Mouse (Mus musculus) intestine, embryonic 16.5 days (tissue): ENCODE results near the gene Ccr3. TPM values are rescaled to one million over a fixed set of nuclear protein-coding genes. Genes with fewer than 3 reads are reported as not detected.

ENCODE experiments used
- ATAC-seq: fragments of 200-750 bp; cut with Nextera tagmentation; 2 replicates; pipeline ENCODE4 v1.8.0; 2017; ENCODE audit warnings: moderate TSS enrichment, moderate library complexity
- H3K27ac ChIP-seq: fragments of 300-500 bp; sonication (generic); 2 replicates; pipeline ENCODE4 v1.5.1; 2014; ENCODE audit warnings: mild to moderate bottlenecking, low read length
- H3K27me3 ChIP-seq: fragments of 300-500 bp; sonication (generic); replicated peaks from 2 replicates; pipeline ENCODE4 v1.6.1; 2014; ENCODE audit warnings: low read length, control low read depth, mixed read lengths; ENCODE audit not compliant: control insufficient read depth, insufficient read depth
- H3K36me3 ChIP-seq: fragments of 300-500 bp; sonication (generic); 2 replicates; pipeline ENCODE4 v1.6.1; 2014; ENCODE audit warnings: low read length, control low read depth; ENCODE audit not compliant: control insufficient read depth, insufficient read depth
- H3K4me1 ChIP-seq: fragments of 300-500 bp; sonication (generic); 2 replicates; pipeline ENCODE4 v1.6.1; 2014; ENCODE audit warnings: low read length, control low read depth, mixed read lengths; ENCODE audit not compliant: control insufficient read depth, insufficient read depth
- H3K4me2 ChIP-seq: fragments of 300-500 bp; sonication (generic); 2 replicates; pipeline ENCODE4 v1.6.1; 2014; ENCODE audit warnings: low read depth, low read length, control low read depth
- H3K4me3 ChIP-seq: fragments of 300-500 bp; sonication (generic); 2 replicates; pipeline ENCODE4 v1.5.1; 2014; ENCODE audit warnings: mild to moderate bottlenecking, low read length
- H3K9ac ChIP-seq: fragments of 300-500 bp; sonication (generic); 2 replicates; pipeline ENCODE4 v1.6.1; 2014; ENCODE audit warnings: low read depth, low read length
- H3K9me3 ChIP-seq: fragments of 300-500 bp; sonication (generic); 2 replicates; pipeline ENCODE4 v1.6.1; 2016; ENCODE audit warnings: low read length, control low read depth; ENCODE audit not compliant: control insufficient read depth
- WGBS: fragments of 180-500 bp; shearing (Covaris S2); extraction: QIAGEN DNeasy Blood & Tissue Kit; methylation state at CpG from one replicate; pipeline ENCODE4 v1.1.7; 2014; 5-methylcytosine and 5-hydroxymethylcytosine counted together
- polyA plus RNA-seq: library from polyadenylated mRNA; unstranded; fragments of >200 nt; fragmentation: Nextera tagmentation; extraction: Ambion mirVana; gene quantifications from 2 replicates; pipeline ENCODE4 v1.2.1, GENCODE M21; 2015

The Ccr3 gene
- polyA plus RNA-seq, 1 experiment from 2014 or later = 0.13 TPM

GRCm38 (mm10) chr9:123989671-123990070 is 32.1 kb upstream of the Ccr3 start:
- Histone ChIP-seq H3K4me3 (no peak overlapping the region), H3K4me2 (no peak overlapping the region), H3K4me1 (no peaks in the 10 kb centered on the region), H3K27me3 (no peaks in the 10 kb centered on the region), H3K9me3 (no peaks in the 10 kb centered on the region), H3K27ac (no peak overlapping the region), H3K36me3 (no peaks in the 10 kb centered on the region), H3K9ac (no peak overlapping the region)
- 74% methylated on average over 3 of the region's 3 CpGs for WGBS
- no peak for ATAC-seq

- WGBS = 68% methylated on average over 1 of the region's 1 CpGs
- ATAC-seq = no peak
- H3K4me1 ChIP-seq = no peaks in the 10 kb centered on the region
Measured at GRCm38 (mm10) chr9:123991312-123991906, 30.4 kb upstream of the Ccr3 start.

GRCm38 (mm10) chr9:123997719-123998118 is 24.1 kb upstream of the Ccr3 start:
- ATAC-seq = no peak
- no peak overlapping the region for H3K9ac ChIP-seq
- no peaks in the 10 kb centered on the region for H3K27me3 ChIP-seq
- H3K4me1 ChIP-seq = no peaks in the 10 kb centered on the region
- WGBS = 69% methylated on average over 3 of the region's 3 CpGs
- H3K4me2 ChIP-seq = no peak overlapping the region
- H3K9me3 ChIP-seq = no peaks in the 10 kb centered on the region
- H3K4me3 ChIP-seq = no peak overlapping the region
- H3K36me3 ChIP-seq = no peaks in the 10 kb centered on the region
- H3K27ac ChIP-seq = no peak overlapping the region

More at GRCm38 (mm10) chr9:123991312-123991906, 30.4 kb upstream of the Ccr3 start:
- Histone ChIP-seq H3K4me3 (no peak overlapping the region), H3K27ac (no peak overlapping the region), H3K9ac (no peak overlapping the region), H3K27me3 (no peaks in the 10 kb centered on the region), H3K36me3 (no peaks in the 10 kb centered on the region), H3K4me2 (no peak overlapping the region), H3K9me3 (no peaks in the 10 kb centered on the region)

- H3K4me1 ChIP-seq = no peaks in the 10 kb centered on the region
- no peaks in the 10 kb centered on the region for H3K36me3 ChIP-seq
- H3K9ac ChIP-seq = no peak overlapping the region
- H3K9me3 ChIP-seq = no peaks in the 10 kb centered on the region
- H3K27ac ChIP-seq = no peak overlapping the region
- no peak overlapping the region for H3K4me2 ChIP-seq
- no peak overlapping the region for H3K4me3 ChIP-seq
- 66% methylated on average over 2 of the region's 2 CpGs for WGBS
- H3K27me3 ChIP-seq = no peaks in the 10 kb centered on the region
- peak; percentile 95 for ATAC-seq
Measured at GRCm38 (mm10) chr9:123999784-124000183, 22.0 kb upstream of the Ccr3 start.

GRCm38 (mm10) chr9:124012691-124013090 is 9.1 kb upstream of the Ccr3 start:
- H3K27ac ChIP-seq = no peak overlapping the region
- no peak overlapping the region for H3K4me3 ChIP-seq
- H3K36me3 ChIP-seq = no peaks in the 10 kb centered on the region
- no peak overlapping the region for H3K9ac ChIP-seq
- WGBS = 74% methylated on average over 2 of the region's 2 CpGs
- H3K27me3 ChIP-seq = no peaks in the 10 kb centered on the region
- no peaks in the 10 kb centered on the region for H3K4me1 ChIP-seq
- H3K9me3 ChIP-seq = no peaks in the 10 kb centered on the region
- ATAC-seq = no peak
- H3K4me2 ChIP-seq = no peak overlapping the region

GRCm38 (mm10) chr9:124013270-124013669 is 8.5 kb upstream of the Ccr3 start:
- 85% methylated on average over 3 of the region's 3 CpGs for WGBS
- Histone ChIP-seq H3K36me3 (no peaks in the 10 kb centered on the region), H3K9ac (no peak overlapping the region), H3K27me3 (no peaks in the 10 kb centered on the region), H3K9me3 (no peaks in the 10 kb centered on the region), H3K4me2 (no peak overlapping the region), H3K4me1 (no peaks in the 10 kb centered on the region), H3K4me3 (no peak overlapping the region), H3K27ac (no peak overlapping the region)
- ATAC-seq = no peak

GRCm38 (mm10) chr9:124014985-124015652 is 6.7 kb upstream of the Ccr3 start:
- ATAC-seq = no peak
- H3K9ac ChIP-seq = no peak overlapping the region
- WGBS = 77% methylated on average over 2 of the region's 2 CpGs
- H3K4me2 ChIP-seq = no peak overlapping the region
- no peak overlapping the region for H3K4me3 ChIP-seq
- H3K36me3 ChIP-seq = no peaks in the 10 kb centered on the region
- no peak overlapping the region for H3K27ac ChIP-seq
- H3K9me3 ChIP-seq = no peaks in the 10 kb centered on the region
- H3K4me1 ChIP-seq = no peaks in the 10 kb centered on the region
- H3K27me3 ChIP-seq = no peaks in the 10 kb centered on the region

- Histone ChIP-seq H3K4me1 (no peaks in the 10 kb centered on the region), H3K4me3 (no peak overlapping the region), H3K27ac (no peak overlapping the region), H3K9me3 (no peaks in the 10 kb centered on the region), H3K4me2 (no peak overlapping the region), H3K36me3 (no peaks in the 10 kb centered on the region), H3K27me3 (no peaks in the 10 kb centered on the region), H3K9ac (no peak overlapping the region)
- no peak for ATAC-seq
- WGBS = 73% methylated on average over 2 of the region's 2 CpGs
Measured at GRCm38 (mm10) chr9:124016048-124016447, 5.7 kb upstream of the Ccr3 start.

- Histone ChIP-seq H3K4me1 (no peaks in the 10 kb centered on the region), H3K9ac (no peak overlapping the region), H3K27me3 (no peaks in the 10 kb centered on the region), H3K4me2 (no peak overlapping the region), H3K9me3 (no peaks in the 10 kb centered on the region), H3K36me3 (no peaks in the 10 kb centered on the region), H3K4me3 (no peak overlapping the region), H3K27ac (no peak overlapping the region)
- ATAC-seq = no peak
- WGBS = 90% methylated on average over 3 of the region's 3 CpGs
Measured at GRCm38 (mm10) chr9:124019887-124020286, 1.9 kb upstream of the Ccr3 start.

- WGBS = 59% methylated on average over 1 of the region's 1 CpGs
- H3K36me3 ChIP-seq = no peaks in the 10 kb centered on the region
- no peak for ATAC-seq
Measured at GRCm38 (mm10) chr9:124033345-124033744, 11.6 kb downstream of the Ccr3 start.

More at GRCm38 (mm10) chr9:124033345-124033744, 11.6 kb downstream of the Ccr3 start:
- H3K4me3 ChIP-seq = no peak overlapping the region
- no peak overlapping the region for H3K9ac ChIP-seq
- H3K9me3 ChIP-seq = no peaks in the 10 kb centered on the region
- H3K27me3 ChIP-seq = no peaks in the 10 kb centered on the region
- no peaks in the 10 kb centered on the region for H3K4me1 ChIP-seq
- no peak overlapping the region for H3K27ac ChIP-seq
- H3K4me2 ChIP-seq = no peak overlapping the region
